Mouse (Mus musculus): ENCODE data around the gene Nup35.

The Nup35 gene

DNA sequence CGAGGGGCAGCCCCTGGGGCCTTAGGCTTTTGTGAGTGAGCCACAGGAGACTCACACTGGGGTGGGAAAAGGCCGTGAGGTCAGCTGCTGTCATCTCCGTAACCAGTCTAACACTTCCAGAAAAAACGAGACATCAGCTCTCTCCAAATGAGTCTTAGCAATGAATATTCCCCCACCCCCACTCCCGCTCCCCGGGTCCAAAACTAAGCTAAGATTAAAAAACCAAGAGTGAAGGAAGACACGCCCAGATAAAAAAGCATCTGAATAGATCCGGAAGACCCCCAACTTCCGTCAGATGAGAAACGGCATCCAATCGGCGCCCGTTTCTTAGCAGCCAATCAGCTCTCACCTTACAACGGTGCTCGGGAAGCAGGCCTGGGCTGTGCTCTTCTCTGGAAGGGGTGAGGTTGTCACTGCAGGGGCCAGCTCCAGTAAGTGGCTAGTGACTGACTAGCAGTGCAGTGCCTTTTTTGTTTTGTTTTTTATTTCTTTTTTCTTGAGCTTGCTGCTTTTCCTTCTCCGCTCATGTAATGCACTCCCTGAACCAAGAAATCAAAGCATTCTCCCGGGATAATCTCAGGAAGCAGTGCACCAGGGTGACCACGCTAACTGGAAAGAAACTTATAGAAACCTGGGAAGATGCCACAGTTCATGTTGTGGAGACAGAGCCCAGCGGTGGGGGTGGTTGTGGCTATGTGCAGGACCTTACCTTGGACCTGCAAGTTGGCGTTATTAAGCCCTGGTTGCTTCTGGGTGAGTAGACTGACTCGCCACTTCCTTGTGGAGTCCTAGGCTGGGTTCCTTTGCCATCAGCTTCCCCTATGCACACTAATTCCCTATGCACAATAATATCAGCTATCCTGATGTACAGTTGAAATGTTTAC, at the start of gene Nup35, which contains the start of gene Dusp19:
Gene Nup35 (plus strand): TSS at position 383 of the 884 bp plus-strand sequence.
Gene Dusp19 (plus strand): TSS at position 192 of the 884 bp plus-strand sequence.
- DNase-seq: peak; percentile 97

GRCm38 (mm10) chr2:80567411-80567810, 49.6 kb upstream of the Nup35 start:
- no peak for DNase-seq

- DNase-seq: no peak
These were observed 46.4 kb upstream of the Nup35 start for GRCm38 (mm10) chr2:80570656-80571055.

GRCm38 (mm10) chr2:80577286-80577685, 39.8 kb upstream of the Nup35 start:
- DNase-seq: no peak

- DNase-seq: no peak
These were observed 37.7 kb upstream of the Nup35 start for GRCm38 (mm10) chr2:80579253-80579891.

DNA sequence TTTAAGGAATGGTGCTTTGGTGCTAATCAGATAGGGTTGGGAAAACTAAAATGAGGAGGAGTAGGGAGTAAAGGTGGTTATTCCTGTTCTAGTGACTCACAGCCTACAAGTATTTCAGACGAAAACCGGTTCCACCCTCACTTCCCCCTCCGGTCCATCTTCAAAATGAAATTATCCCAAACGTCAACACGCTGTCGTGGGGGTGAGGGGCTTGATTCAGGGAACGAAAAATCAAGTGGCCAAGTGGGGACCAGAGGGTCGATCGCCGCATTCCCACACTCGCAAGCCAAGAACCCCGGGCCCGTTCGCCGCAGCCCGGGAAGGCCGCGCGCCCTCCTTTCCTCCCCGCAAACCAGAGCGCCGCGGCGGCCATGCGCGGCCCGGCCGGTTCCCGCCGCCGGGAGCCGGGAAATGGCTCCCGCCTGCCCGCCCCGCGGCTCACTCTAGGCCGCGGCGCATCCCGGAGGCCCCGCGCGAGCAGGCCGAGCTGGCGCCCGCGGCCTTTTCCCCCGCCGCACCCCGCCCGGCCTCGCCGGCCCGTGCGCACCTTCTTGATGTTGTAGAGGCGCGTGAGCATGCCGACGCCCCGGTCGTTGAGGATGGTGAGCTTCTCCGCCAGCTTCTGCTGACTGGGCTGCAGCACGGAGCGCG, 36.6 kb upstream of the Nup35 start:
- peak; percentile 54 for DNase-seq

GRCm38 (mm10) chr2:80581043-80581711, 35.9 kb upstream of the Nup35 start, which contains the start of gene Nckap1:
TSS of gene Nckap1 (minus strand) at chr2:80581380.
- peak; percentile 92 for DNase-seq

DNA sequence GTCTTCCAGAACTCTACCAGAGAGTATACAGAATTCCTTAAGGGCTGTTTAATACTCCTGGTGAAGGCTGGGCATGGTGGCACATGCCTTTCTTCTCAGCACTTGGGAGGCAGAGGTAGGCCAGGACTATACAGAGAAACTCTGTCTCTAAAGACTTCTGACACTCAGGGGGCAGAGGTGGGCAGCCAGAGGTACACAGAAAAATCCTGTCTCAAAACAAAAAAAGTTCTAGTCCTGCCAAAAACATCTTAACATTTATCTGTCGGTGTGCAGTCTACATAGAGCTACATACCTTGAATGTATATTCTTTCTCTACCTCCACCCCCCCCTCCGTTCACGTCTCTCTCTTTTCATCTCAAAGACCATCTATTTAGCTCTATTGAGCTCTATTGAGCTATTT, 34.7 kb upstream of the Nup35 start:
- no peak for DNase-seq

- no peak for DNase-seq
These were observed 22.7 kb upstream of the Nup35 start for GRCm38 (mm10) chr2:80594215-80594918.

DNA sequence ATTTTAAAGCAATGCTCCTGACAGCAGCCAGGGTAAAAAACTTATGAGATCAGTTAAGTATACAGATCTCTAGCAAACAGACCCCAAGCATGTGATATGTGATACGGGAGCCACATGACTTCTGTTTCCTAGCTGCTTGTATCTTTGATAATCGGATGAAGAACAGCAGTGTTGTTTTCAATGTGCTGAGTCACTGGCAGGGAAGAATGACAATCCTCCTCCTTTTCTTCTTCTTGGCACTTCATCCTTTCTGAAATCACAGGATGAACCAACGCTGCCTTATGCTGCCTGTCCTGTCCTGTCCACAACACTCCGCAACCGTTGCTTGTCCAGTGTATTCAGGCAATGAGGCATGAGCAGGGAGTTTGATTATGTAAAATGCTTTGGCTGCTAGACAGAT, 20.1 kb upstream of the Nup35 start:
- no peak for DNase-seq

- DNase-seq: no peak
These were observed 17.2 kb upstream of the Nup35 start for GRCm38 (mm10) chr2:80599850-80600249.

DNA sequence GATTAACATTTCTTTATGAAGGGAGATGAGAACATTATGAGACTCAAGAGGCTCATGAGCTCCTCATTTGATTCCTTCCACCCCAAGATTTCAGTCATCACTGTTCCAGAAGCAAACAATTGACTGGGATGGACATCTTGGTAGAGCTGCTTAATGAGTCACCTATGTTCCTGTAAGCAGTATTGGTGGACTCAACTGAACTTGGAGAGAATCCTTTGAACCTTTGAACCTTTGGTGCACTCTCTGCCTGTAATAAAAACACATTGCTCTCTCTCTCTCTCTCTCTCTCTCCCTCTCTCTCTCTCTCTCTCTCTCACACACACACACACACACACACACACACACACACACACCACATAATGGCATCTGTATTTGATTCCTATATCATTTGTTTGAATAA, 16.4 kb upstream of the Nup35 start:
- DNase-seq: no peak

- no peak for DNase-seq
These were observed 14.3 kb upstream of the Nup35 start for GRCm38 (mm10) chr2:80602756-80603155.

GRCm38 (mm10) chr2:80603771-80604426, 13.1 kb upstream of the Nup35 start:
- DNase-seq: no peak

- peak; percentile 6 for DNase-seq
These were observed 4.8 kb upstream of the Nup35 start for GRCm38 (mm10) chr2:80612286-80612685.

- no peak for DNase-seq
These were observed 4.2 kb upstream of the Nup35 start for GRCm38 (mm10) chr2:80612796-80613195.

- DNase-seq: no peak
These were observed 2.0 kb downstream of the Nup35 start for GRCm38 (mm10) chr2:80618991-80619390.

DNA sequence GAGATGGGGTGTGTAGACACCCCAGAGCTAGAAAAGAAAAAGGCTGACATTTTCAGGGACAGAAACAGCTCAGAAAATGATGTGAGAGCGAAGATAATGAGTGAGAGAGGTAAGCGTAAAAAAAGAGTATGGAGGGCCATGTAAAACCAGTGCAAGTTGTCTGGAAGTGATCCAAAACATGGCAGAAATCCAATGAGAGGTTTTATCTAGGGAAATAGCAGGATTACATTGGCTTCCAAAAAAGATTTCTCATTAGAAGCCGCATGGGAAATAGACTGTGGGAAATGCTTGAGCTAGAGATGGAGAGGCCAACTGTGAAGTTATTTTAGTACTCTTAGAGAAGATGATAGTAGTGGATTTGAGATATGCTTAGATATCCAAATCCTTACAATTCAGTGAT, 4.9 kb downstream of the Nup35 start:
- no peak for DNase-seq

DNA sequence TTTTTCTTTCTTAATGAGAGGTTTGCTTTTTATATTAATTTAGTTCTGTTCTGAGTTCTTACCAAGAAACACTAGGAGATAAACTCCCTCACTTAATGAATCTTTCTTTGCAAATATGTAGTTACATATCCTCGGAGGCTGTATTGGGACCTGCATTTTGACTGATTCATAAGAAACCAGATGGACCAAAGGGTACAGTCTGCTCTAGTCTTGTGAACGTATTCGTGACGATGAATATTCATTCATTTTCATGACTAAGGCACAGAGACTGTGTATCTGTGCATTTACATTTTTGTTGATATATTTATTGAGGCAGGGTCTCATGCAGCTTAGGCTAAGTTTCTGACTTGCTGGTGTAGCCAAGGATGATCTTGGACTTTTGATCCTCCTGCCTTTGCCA, 7.5 kb downstream of the Nup35 start:
- no peak for DNase-seq

DNA sequence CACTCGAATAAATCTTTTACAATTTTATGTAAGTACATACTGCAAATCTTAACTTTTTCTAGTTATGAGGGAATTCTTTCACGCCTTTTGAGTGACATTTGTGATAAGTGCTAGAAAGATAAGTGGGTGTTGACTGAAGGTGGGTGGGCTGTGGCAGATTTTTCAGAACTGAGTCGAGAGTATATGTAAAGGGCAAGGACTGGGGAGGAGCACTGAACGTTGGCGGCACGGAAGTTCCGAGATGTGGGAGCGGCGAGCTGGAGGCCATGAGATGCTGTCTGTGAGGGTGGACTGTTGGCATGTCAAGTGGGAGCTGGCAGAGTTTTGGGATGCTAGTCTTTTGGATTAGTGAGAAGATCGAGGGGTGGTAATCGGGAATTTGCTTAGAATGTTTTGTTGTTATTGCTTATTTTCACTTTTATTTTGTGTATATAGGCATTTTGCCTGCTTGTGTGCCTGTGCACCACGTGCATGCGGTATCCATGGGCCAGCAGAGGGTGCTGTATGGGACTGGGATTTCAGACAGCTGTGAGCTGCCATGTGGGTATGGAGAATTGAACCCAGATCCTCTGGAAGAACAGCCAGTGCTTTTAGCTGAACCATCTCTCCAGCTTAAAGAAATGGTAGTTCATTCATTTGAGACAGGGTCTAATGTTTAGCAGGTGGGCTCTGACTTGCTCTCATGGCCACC, 15.4 kb downstream of the Nup35 start:
- DNase-seq: no peak

Data from retina, postnatal 1 day (tissue).